Mouse (Mus musculus): ENCODE measurements at regions not wholly inside any gene's neighbourhood (a gene's known extent, or its start where the extent isn't known, plus 50 kb on each side); places are given as distances from the start of the nearest gene placed in this dataset.
"Not testable (repeated sequence)": the region's sequence is repeated elsewhere in the genome, so short reads cannot be mapped to it uniquely, and the experiment has no call there.

GRCm38 (mm10) chr6:62573611-62574010 is 682.1 kb upstream of the Grid2 start:
- H3K4me3 ChIP-seq (ENCODE audit: insufficient read depth, low read length), result no peak overlapping the region
- TF ChIP-seq POLR2A (IDR thresholded peaks at IDR 0.05; ENCODE audit: extremely low read depth, insufficient read depth, low read length) (no peak), CTCF (IDR thresholded peaks at IDR 0.05; ENCODE audit: extremely low read depth, insufficient read depth, low read length) (no peak)
- H3K4me1 ChIP-seq (ENCODE audit: control insufficient read depth, insufficient read depth, low read length), result no peaks in the 10 kb centered on the region
- no peak overlapping the region for H3K27ac ChIP-seq (ENCODE audit: insufficient read depth, low read length)

GRCm38 (mm10) chr6:62576200-62576599 is 679.5 kb upstream of the Grid2 start:
- TF ChIP-seq CTCF (IDR thresholded peaks at IDR 0.05; ENCODE audit: extremely low read depth, insufficient read depth, low read length), result peak; percentile 55
- TF ChIP-seq POLR2A (IDR thresholded peaks at IDR 0.05; ENCODE audit: extremely low read depth, insufficient read depth, low read length), result no peak
- Histone ChIP-seq H3K27ac (ENCODE audit: insufficient read depth, low read length) (no peak overlapping the region), H3K4me1 (ENCODE audit: control insufficient read depth, insufficient read depth, low read length) (no peaks in the 10 kb centered on the region), H3K4me3 (ENCODE audit: insufficient read depth, low read length) (no peak overlapping the region)

GRCm38 (mm10) chr6:62620543-62620942 is 635.1 kb upstream of the Grid2 start:
- H3K27ac ChIP-seq (ENCODE audit: insufficient read depth, low read length), result no peak overlapping the region
- no peak overlapping the region for H3K4me3 ChIP-seq (ENCODE audit: insufficient read depth, low read length)
- no peaks in the 10 kb centered on the region for H3K4me1 ChIP-seq (ENCODE audit: control insufficient read depth, insufficient read depth, low read length)
- TF ChIP-seq CTCF (IDR thresholded peaks at IDR 0.05; ENCODE audit: extremely low read depth, insufficient read depth, low read length), result no peak
- TF ChIP-seq POLR2A (IDR thresholded peaks at IDR 0.05; ENCODE audit: extremely low read depth, insufficient read depth, low read length), result no peak

- H3K27ac ChIP-seq (ENCODE audit: insufficient read depth, low read length); H3K4me1 ChIP-seq (ENCODE audit: control insufficient read depth, insufficient read depth, low read length); H3K4me3 ChIP-seq (ENCODE audit: insufficient read depth, low read length): not testable (repeated sequence)
Observed at GRCm38 (mm10) chr6:62668123-62668522, 587.6 kb upstream of the Grid2 start.

- Histone ChIP-seq H3K27ac (ENCODE audit: insufficient read depth, low read length) (no peak overlapping the region), H3K4me3 (ENCODE audit: insufficient read depth, low read length) (no peak overlapping the region), H3K4me1 (ENCODE audit: control insufficient read depth, insufficient read depth, low read length) (no peaks in the 10 kb centered on the region)
- TF ChIP-seq POLR2A (IDR thresholded peaks at IDR 0.05; ENCODE audit: extremely low read depth, insufficient read depth, low read length) (no peak), CTCF (IDR thresholded peaks at IDR 0.05; ENCODE audit: extremely low read depth, insufficient read depth, low read length) (no peak)
Observed at GRCm38 (mm10) chr6:62718389-62718788, 537.3 kb upstream of the Grid2 start.

- Histone ChIP-seq H3K4me3 (ENCODE audit: insufficient read depth, low read length) (no peak overlapping the region), H3K4me1 (ENCODE audit: control insufficient read depth, insufficient read depth, low read length) (no peaks in the 10 kb centered on the region), H3K27ac (ENCODE audit: insufficient read depth, low read length) (no peak overlapping the region)
- no peak for TF ChIP-seq CTCF (IDR thresholded peaks at IDR 0.05; ENCODE audit: extremely low read depth, insufficient read depth, low read length)
- TF ChIP-seq POLR2A (IDR thresholded peaks at IDR 0.05; ENCODE audit: extremely low read depth, insufficient read depth, low read length), result no peak
Observed at GRCm38 (mm10) chr6:62719541-62720155, 536.0 kb upstream of the Grid2 start.

Data from cortical plate, adult 2 months (tissue).